Mouse (Mus musculus): ENCODE data around the gene Borcs6. TPM values are rescaled to one million over a fixed set of nuclear protein-coding genes. Genes with fewer than 3 reads are reported as not detected.
"Not testable (repeated sequence)": the region's sequence is repeated elsewhere in the genome, so short reads cannot be mapped to it uniquely, and the experiment has no call there.

Gene Borcs6
- polyA plus RNA-seq, 1 experiment from 2014 or later, result 11.0 TPM

- Histone ChIP-seq H3K4me1 (ENCODE audit: control insufficient read depth, insufficient read depth, low read length) (peaks cover 29% of the 10 kb centered on the region), H3K27me3 (ENCODE audit: control insufficient read depth, insufficient read depth, low read length) (no peaks in the 10 kb centered on the region), H3K4me3 (ENCODE audit: low read depth, low read length) (no peak overlapping the region), H3K27ac (ENCODE audit: low read length) (no peak overlapping the region), H3K9me3 (ENCODE audit: control insufficient read depth, low read depth, low read length) (no peaks in the 10 kb centered on the region), H3K4me2 (replicated peaks; ENCODE audit: low read depth, low read length) (no peak overlapping the region), H3K36me3 (ENCODE audit: control insufficient read depth, insufficient read depth, low read length) (peaks cover 24% of the 10 kb centered on the region), H3K9ac (replicated peaks; ENCODE audit: low read depth, low read length) (no peak overlapping the region)
- 69% methylated on average over 7 of the region's 7 CpGs for WGBS
- ATAC-seq (ENCODE audit: insufficient number of reproducible peaks, insufficient read depth, low FRiP score, low read depth), result no peak
Measured at GRCm38 (mm10) chr11:69091566-69092385, 32.3 kb downstream of the Borcs6 start.

- Histone ChIP-seq H3K27me3 (ENCODE audit: control insufficient read depth, insufficient read depth, low read length) (no peaks in the 10 kb centered on the region), H3K4me1 (ENCODE audit: control insufficient read depth, insufficient read depth, low read length) (peaks cover 30% of the 10 kb centered on the region), H3K4me2 (replicated peaks; ENCODE audit: low read depth, low read length) (no peak overlapping the region), H3K4me3 (ENCODE audit: low read depth, low read length) (no peak overlapping the region), H3K9me3 (ENCODE audit: control insufficient read depth, low read depth, low read length) (no peaks in the 10 kb centered on the region), H3K27ac (ENCODE audit: low read length) (no peak overlapping the region), H3K9ac (replicated peaks; ENCODE audit: low read depth, low read length) (no peak overlapping the region), H3K36me3 (ENCODE audit: control insufficient read depth, insufficient read depth, low read length) (peaks cover 24% of the 10 kb centered on the region)
- no peak for ATAC-seq (ENCODE audit: insufficient number of reproducible peaks, insufficient read depth, low FRiP score, low read depth)
- WGBS, result 2% methylated on average over 3 of the region's 3 CpGs
Measured at GRCm38 (mm10) chr11:69092386-69092751, 32.9 kb downstream of the Borcs6 start.

- H3K36me3 ChIP-seq (ENCODE audit: control insufficient read depth, insufficient read depth, low read length), result peaks cover 24% of the 10 kb centered on the region
- no peaks in the 10 kb centered on the region for H3K9me3 ChIP-seq (ENCODE audit: control insufficient read depth, low read depth, low read length)
- WGBS, result 91% methylated on average over 4 of the region's 4 CpGs
- H3K9ac ChIP-seq (replicated peaks; ENCODE audit: low read depth, low read length), result no peak overlapping the region
- no peak overlapping the region for H3K4me2 ChIP-seq (replicated peaks; ENCODE audit: low read depth, low read length)
- H3K4me1 ChIP-seq (ENCODE audit: control insufficient read depth, insufficient read depth, low read length), result peaks cover 30% of the 10 kb centered on the region
- ATAC-seq (ENCODE audit: insufficient number of reproducible peaks, insufficient read depth, low FRiP score, low read depth), result no peak
- H3K27me3 ChIP-seq (ENCODE audit: control insufficient read depth, insufficient read depth, low read length), result no peaks in the 10 kb centered on the region
- no peak overlapping the region for H3K4me3 ChIP-seq (ENCODE audit: low read depth, low read length)
- H3K27ac ChIP-seq (ENCODE audit: low read length), result no peak overlapping the region
Measured at GRCm38 (mm10) chr11:69092871-69093270, 33.4 kb downstream of the Borcs6 start.

- H3K9me3 ChIP-seq (ENCODE audit: control insufficient read depth, low read depth, low read length); H3K27ac ChIP-seq (ENCODE audit: low read length); H3K4me3 ChIP-seq (ENCODE audit: low read depth, low read length); H3K9ac ChIP-seq (replicated peaks; ENCODE audit: low read depth, low read length); H3K27me3 ChIP-seq (ENCODE audit: control insufficient read depth, insufficient read depth, low read length); ATAC-seq (ENCODE audit: insufficient number of reproducible peaks, insufficient read depth, low FRiP score, low read depth); H3K4me2 ChIP-seq (replicated peaks; ENCODE audit: low read depth, low read length): not testable (repeated sequence)
- Histone ChIP-seq H3K36me3 (ENCODE audit: control insufficient read depth, insufficient read depth, low read length) (peaks cover 24% of the 10 kb centered on the region), H3K4me1 (ENCODE audit: control insufficient read depth, insufficient read depth, low read length) (peaks cover 37% of the 10 kb centered on the region)
- WGBS, result 90% methylated on average over 7 of the region's 7 CpGs
Measured at GRCm38 (mm10) chr11:69093856-69094255, 34.3 kb downstream of the Borcs6 start.

- Histone ChIP-seq H3K36me3 (ENCODE audit: control insufficient read depth, insufficient read depth, low read length) (peaks cover 22% of the 10 kb centered on the region), H3K9me3 (ENCODE audit: control insufficient read depth, low read depth, low read length) (no peaks in the 10 kb centered on the region), H3K4me3 (ENCODE audit: low read depth, low read length) (peak within 1 kb of the TSS; percentile 46), H3K9ac (replicated peaks; ENCODE audit: low read depth, low read length) (peak within 1 kb of the TSS; percentile 47), H3K4me2 (replicated peaks; ENCODE audit: low read depth, low read length) (peak within 1 kb of the TSS; percentile 83), H3K27ac (ENCODE audit: low read length) (peak within 1 kb of the TSS; percentile 88), H3K4me1 (ENCODE audit: control insufficient read depth, insufficient read depth, low read length) (peaks cover 31% of the 10 kb centered on the region), H3K27me3 (ENCODE audit: control insufficient read depth, insufficient read depth, low read length) (no peaks in the 10 kb centered on the region)
- under 1% methylated on average over 37 of the region's 37 CpGs for WGBS
- peak; percentile 94 for ATAC-seq (ENCODE audit: insufficient number of reproducible peaks, insufficient read depth, low FRiP score, low read depth)
Measured at GRCm38 (mm10) chr11:69094697-69095429, 35.3 kb downstream of the Borcs6 start, which contains the start of gene Per1. TSS of gene Per1 (plus strand) at chr11:69095217.

GRCm38 (mm10) chr11:69095511-69096231, 36.2 kb downstream of the Borcs6 start:
- Histone ChIP-seq H3K36me3 (ENCODE audit: control insufficient read depth, insufficient read depth, low read length) (peaks cover 18% of the 10 kb centered on the region), H3K27me3 (ENCODE audit: control insufficient read depth, insufficient read depth, low read length) (no peaks in the 10 kb centered on the region), H3K27ac (ENCODE audit: low read length) (peak overlapping the region; percentile 88), H3K4me2 (replicated peaks; ENCODE audit: low read depth, low read length) (peak overlapping the region; percentile 83), H3K4me1 (ENCODE audit: control insufficient read depth, insufficient read depth, low read length) (peaks cover 31% of the 10 kb centered on the region), H3K4me3 (ENCODE audit: low read depth, low read length) (peak overlapping the region; percentile 46), H3K9ac (replicated peaks; ENCODE audit: low read depth, low read length) (peak overlapping the region; percentile 47), H3K9me3 (ENCODE audit: control insufficient read depth, low read depth, low read length) (no peaks in the 10 kb centered on the region)
- WGBS, result 2% methylated on average over 27 of the region's 27 CpGs
- ATAC-seq (ENCODE audit: insufficient number of reproducible peaks, insufficient read depth, low FRiP score, low read depth), result no peak

- no peaks in the 10 kb centered on the region for H3K9me3 ChIP-seq (ENCODE audit: control insufficient read depth, low read depth, low read length)
- peaks cover 19% of the 10 kb centered on the region for H3K36me3 ChIP-seq (ENCODE audit: control insufficient read depth, insufficient read depth, low read length)
- H3K4me3 ChIP-seq (ENCODE audit: low read depth, low read length), result peak overlapping the region; percentile 46
- peak overlapping the region; percentile 83 for H3K4me2 ChIP-seq (replicated peaks; ENCODE audit: low read depth, low read length)
- no peaks in the 10 kb centered on the region for H3K27me3 ChIP-seq (ENCODE audit: control insufficient read depth, insufficient read depth, low read length)
- ATAC-seq (ENCODE audit: insufficient number of reproducible peaks, insufficient read depth, low FRiP score, low read depth), result no peak
- peak overlapping the region; percentile 47 for H3K9ac ChIP-seq (replicated peaks; ENCODE audit: low read depth, low read length)
- WGBS, result 13% methylated on average over 9 of the region's 9 CpGs
- H3K27ac ChIP-seq (ENCODE audit: low read length), result peak overlapping the region; percentile 88
- peaks cover 31% of the 10 kb centered on the region for H3K4me1 ChIP-seq (ENCODE audit: control insufficient read depth, insufficient read depth, low read length)
Measured at GRCm38 (mm10) chr11:69096360-69096986, 37.0 kb downstream of the Borcs6 start.

Measured in stomach, embryonic 14.5 days (tissue).